Mouse (Mus musculus) neural tube, postnatal 0 days (tissue): ENCODE data around the gene Gm8909. TPM values are rescaled to one million over a fixed set of nuclear protein-coding genes. Genes with fewer than 3 reads are reported as not detected.

Experiments
- polyA plus RNA-seq: library from polyadenylated mRNA; unstranded; fragments of >200 nt; fragmentation: Nextera tagmentation; extraction: Ambion mirVana; gene quantifications from 2 replicates; pipeline ENCODE4 v1.2.1, GENCODE M21; 2015

Gm8909 gene
- polyA plus RNA-seq = not detected in 2 replicates

GRCm38 (mm10) chr17:36168039-36168652, at the start of gene Gm8909:
Gene Gm8909 (minus strand): TSS chr17:36168537.

GRCm38 (mm10) chr17:36190169-36190507, 21.8 kb upstream of the Gm8909 start, which contains the start of gene H2-T3:
Gene H2-T3 (minus strand): TSS chr17:36190287.

GRCm38 (mm10) chr17:36128968-36129817, 39.1 kb downstream of the Gm8909 start, which contains the start of gene Gm7030:
Gene Gm7030 (minus strand): TSS chr17:36129425.

GRCm38 (mm10) chr17:36121352-36122020, 46.9 kb downstream of the Gm8909 start, which contains the start of gene Gm19684:
Gene Gm19684 (plus strand): TSS chr17:36121678.

Other genes with a start within 250 kb of the Gm8909 start
- gene Abcf1, start 198.8 kb downstream of the Gm8909 start, polyA plus RNA-seq = 79.4 and 88.1 TPM in 2 replicates
- 86.7 and 86.9 TPM in 2 replicates for gene Gnl1, start 188.7 kb downstream of the Gm8909 start, polyA plus RNA-seq
- gene Prr3, start 188.3 kb downstream of the Gm8909 start, polyA plus RNA-seq = 67.0 and 74.1 TPM in 2 replicates
- gene H2-T24, start 148.0 kb downstream of the Gm8909 start, polyA plus RNA-seq = 9.3 and 11.4 TPM in 2 replicates
- gene H2-T23, start 135.7 kb downstream of the Gm8909 start, polyA plus RNA-seq = 10.9 and 11.1 TPM in 2 replicates
- gene H2-T22, start 125.8 kb downstream of the Gm8909 start, polyA plus RNA-seq = 10.3 and 10.9 TPM in 2 replicates
- gene Gm6034, start 125.6 kb downstream of the Gm8909 start, polyA plus RNA-seq = not detected in 2 replicates
- gene Gm11127, start 110.2 kb downstream of the Gm8909 start, polyA plus RNA-seq = not detected in 2 replicates
- gene Gm19684, start 46.9 kb downstream of the Gm8909 start, polyA plus RNA-seq = not detected in 2 replicates
- gene Gm7030, start 39.1 kb downstream of the Gm8909 start, polyA plus RNA-seq = not detected in 2 replicates
- gene H2-T3, start 21.8 kb upstream of the Gm8909 start, polyA plus RNA-seq = not detected in 2 replicates
- 171 and 174 TPM in 2 replicates for gene Rpp21, start 89.5 kb upstream of the Gm8909 start, polyA plus RNA-seq
- gene Trim39, start 103.7 kb upstream of the Gm8909 start, polyA plus RNA-seq = 14.9 and 15.9 TPM in 2 replicates
- gene H2-M10.2, start 118.0 kb upstream of the Gm8909 start, polyA plus RNA-seq = 0.20 TPM in 1 of 2 replicates, not detected in the other
- gene H2-M10.1, start 157.6 kb upstream of the Gm8909 start, polyA plus RNA-seq = not detected in 2 replicates
- gene H2-M10.3, start 199.9 kb upstream of the Gm8909 start, polyA plus RNA-seq = not detected in 2 replicates